12 mouse cellular contexts compared by ENCODE assay signal in genomic region chr3:51868857-51869256, GRCm38 (mm10).
DNase-seq lines count a peak whose midpoint lies in the region; ATAC-seq and TF ChIP-seq lines count a peak whose summit lies in the region.
"Had no signal": no experiment of that assay in that cellular context is flagged by ENCODE, and none has a peak within 500 bp of the region (broad histone marks: within the 10 kb centered on the region; RNA-seq: fewer than 3 reads in every experiment).

No protein-coding gene starts in this region.

- 10% methylated on average over 5 of the region's 5 CpGs for WGBS in intestine, postnatal 0 days
- 16% methylated on average over 5 of the region's 5 CpGs for WGBS in olfactory bulb, adult 2 months

- H3K4me2 ChIP-seq in intestine, postnatal 0 days (replicated peaks; ENCODE audit: low read depth): peak overlapping the region; percentile 21; the same call in 1 of the 2 replicates
- H3K4me2 ChIP-seq: embryonic facial prominence, embryonic 12.5 days had no signal

- H3K4me3 ChIP-seq in left cerebral cortex, adult 2 months: no peak overlapping the region
- no peak overlapping the region for H3K4me3 ChIP-seq in intestine, postnatal 0 days (ENCODE audit: low read depth, low read length)
- H3K4me3 ChIP-seq in olfactory bulb, adult 2 months (ENCODE audit: insufficient read depth, low read depth, low read length): no peak overlapping the region
- H3K4me3 ChIP-seq: embryonic facial prominence, embryonic 12.5 days; myocyte had no signal

- ATAC-seq in intestine, postnatal 0 days: no peak
- ATAC-seq: Patski had no signal

- H3K9me3 ChIP-seq in intestine, postnatal 0 days (ENCODE audit: control insufficient read depth): no peaks in the 10 kb centered on the region
- H3K9me3 ChIP-seq: embryonic facial prominence, embryonic 12.5 days had no signal

- H3K9ac ChIP-seq in intestine, postnatal 0 days (ENCODE audit: low read depth, low read length): no peak overlapping the region
- H3K9ac ChIP-seq: embryonic facial prominence, embryonic 12.5 days had no signal

- no peaks in the 10 kb centered on the region for H3K27me3 ChIP-seq in intestine, postnatal 0 days (replicated peaks; ENCODE audit: control insufficient read depth, insufficient read depth, low read length)
- H3K27me3 ChIP-seq: embryonic facial prominence, embryonic 12.5 days; Patski had no signal

- peaks cover 6% of the 10 kb centered on the region for H3K4me1 ChIP-seq in intestine, postnatal 0 days (replicated peaks; ENCODE audit: control insufficient read depth, insufficient read depth, low read length)
- peaks cover 22% of the 10 kb centered on the region for H3K4me1 ChIP-seq in olfactory bulb, adult 2 months (ENCODE audit: control insufficient read depth, insufficient read depth, low read length)

- no peak for TF ChIP-seq POLR2A in olfactory bulb, adult 2 months (IDR thresholded peaks at IDR 0.05; ENCODE audit: insufficient read depth, low read depth, low read length)

- peak overlapping the region; percentile 50; the same call in 1 of the 2 replicates for H3K27ac ChIP-seq in left cerebral cortex, adult 2 months
- H3K27ac ChIP-seq in intestine, postnatal 0 days (ENCODE audit: low read depth, low read length): peak overlapping the region; percentile 42; the same call in 1 of the 2 replicates
- H3K27ac ChIP-seq in olfactory bulb, adult 2 months (ENCODE audit: insufficient read depth, low read depth, low read length): peak overlapping the region; percentile 78
- H3K27ac ChIP-seq: embryonic facial prominence, embryonic 12.5 days had no signal

- H3K36me3 ChIP-seq in intestine, postnatal 0 days (ENCODE audit: control insufficient read depth, insufficient read depth): no peaks in the 10 kb centered on the region
- H3K36me3 ChIP-seq: embryonic facial prominence, embryonic 12.5 days had no signal

- peak; percentile 31 for DNase-seq in cerebellum, adult 8-10 months
- DNase-seq in cerebellum, postnatal 36 days: no peak
- no peak for DNase-seq in left cerebral cortex, adult 2 months (ENCODE audit: extremely low spot score in 1 of 2, low spot score in 2 of 2)
- DNase-seq in left cerebral cortex, postnatal 14 days (ENCODE audit: low spot score in 2 of 2): no peak
- DNase-seq in kidney, postnatal 4 days: no peak
- DNase-seq in heart, adult 11 months: no peak
- DNase-seq: kidney, postnatal 25 days had no signal

- intact Hi-C loops in left cerebral cortex, adult 2 months (cut with DNase I): no loop called here
- intact Hi-C loops in left cerebral cortex, postnatal 14 days (cut with DNase I): loop anchor here (10.0 kb wide), 1 partner anchor 164 kb away; no protein-coding TSS in a partner anchor

- TF ChIP-seq CTCF in left cerebral cortex, adult 2 months (IDR thresholded peaks at IDR 0.05): no peak
- TF ChIP-seq CTCF in intestine, postnatal 0 days (IDR thresholded peaks at IDR 0.05; ENCODE audit: low read depth): no peak
- no peak for TF ChIP-seq CTCF in olfactory bulb, adult 2 months (IDR thresholded peaks at IDR 0.05; ENCODE audit: insufficient read depth, low read depth, low read length)
